Mouse (Mus musculus) heart, embryonic 12.5 days (tissue): ENCODE data around the gene Ggnbp2. TPM values are rescaled to one million over a fixed set of nuclear protein-coding genes. Genes with fewer than 3 reads are reported as not detected.
"Not testable (repeated sequence)": the region's sequence is repeated elsewhere in the genome, so short reads cannot be mapped to it uniquely, and the experiment has no call there.

Experiments
- ATAC-seq: fragments of 200-750 bp; cut with Nextera tagmentation; 2 replicates; pipeline ENCODE4 v1.8.0; 2017; ENCODE audit warnings: moderate TSS enrichment, moderate library complexity; ENCODE audit not compliant: insufficient number of reproducible peaks, low FRiP score
- H3K27ac ChIP-seq: fragments of 300-500 bp; sonication (generic); 2 replicates; pipeline ENCODE4 v1.5.1; 2016; ENCODE audit warnings: mild to moderate bottlenecking, moderate library complexity; ENCODE audit not compliant: poor library complexity, severe bottlenecking
- H3K27me3 ChIP-seq: fragments of 300-500 bp; sonication (generic); replicated peaks from 2 replicates; pipeline ENCODE4 v1.6.1; 2016; ENCODE audit warnings: mild to moderate bottlenecking, moderate library complexity
- H3K36me3 ChIP-seq: fragments of 300-500 bp; sonication (generic); 2 replicates; pipeline ENCODE4 v1.6.1; 2016; ENCODE audit warnings: mild to moderate bottlenecking, moderate library complexity
- H3K4me1 ChIP-seq: fragments of 300-500 bp; sonication (generic); replicated peaks from 2 replicates; pipeline ENCODE4 v1.6.1; 2016; ENCODE audit warnings: mild to moderate bottlenecking
- H3K4me2 ChIP-seq: fragments of 300-500 bp; sonication (generic); 2 replicates; pipeline ENCODE4 v1.6.1; 2016; ENCODE audit warnings: mild to moderate bottlenecking, moderate library complexity
- H3K4me3 ChIP-seq: fragments of 300-500 bp; sonication (generic); 2 replicates; pipeline ENCODE4 v1.5.1; 2016; ENCODE audit warnings: mild to moderate bottlenecking
- H3K9ac ChIP-seq: fragments of 300-500 bp; sonication (generic); 2 replicates; pipeline ENCODE4 v1.6.1; 2016; ENCODE audit warnings: mild to moderate bottlenecking, moderate library complexity
- H3K9me3 ChIP-seq: fragments of 300-500 bp; sonication (generic); replicated peaks from 2 replicates; pipeline ENCODE4 v1.6.1; 2016; ENCODE audit warnings: mild to moderate bottlenecking, moderate library complexity
- WGBS: fragments of 180-500 bp; shearing (Covaris S2); methylation state at CpG from one replicate; pipeline ENCODE4 v1.1.7; 2016; 5-methylcytosine and 5-hydroxymethylcytosine counted together
- polyA plus RNA-seq: library from polyadenylated mRNA; unstranded; fragments of >200 nt; fragmentation: Nextera tagmentation; extraction: Ambion mirVana; gene quantifications from 2 replicates; pipeline ENCODE4 v1.2.1, GENCODE M21; 2016

Gene Ggnbp2
- polyA plus RNA-seq, 1 experiment from 2014 or later = 55.5 TPM

DNA sequence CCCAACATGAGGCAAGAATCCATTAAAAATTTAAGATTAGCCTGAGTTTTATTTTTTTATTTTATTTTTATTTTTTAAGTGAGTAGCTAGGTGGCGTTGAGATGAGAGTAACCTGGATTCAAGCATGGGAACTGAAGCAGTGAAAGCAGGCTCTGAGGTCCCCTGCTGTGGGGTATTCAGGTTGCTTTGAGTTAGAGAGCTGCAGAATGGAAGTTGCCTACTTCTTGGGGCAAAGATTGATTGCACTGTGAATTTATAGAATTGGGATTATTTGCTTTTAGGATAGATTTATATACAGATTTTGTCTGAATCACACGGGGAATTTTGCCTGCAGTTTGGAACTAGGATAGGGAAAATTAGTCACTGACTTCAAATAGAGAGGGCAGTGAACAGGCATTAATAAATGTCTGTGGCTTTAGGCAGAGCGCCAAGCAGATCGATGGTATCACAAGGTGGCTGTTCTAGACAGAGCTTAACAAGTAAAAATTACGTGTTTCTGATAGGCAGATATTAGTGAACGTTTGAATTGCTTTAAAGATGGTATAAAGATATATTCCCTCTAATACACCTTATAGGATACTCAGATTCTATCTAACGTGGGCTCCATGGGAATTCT, 23.0 kb downstream of the Ggnbp2 start:
- peaks cover 64% of the 10 kb centered on the region for H3K36me3 ChIP-seq
- no peak overlapping the region for H3K4me2 ChIP-seq
- no peak for ATAC-seq
- H3K4me3 ChIP-seq = no peak overlapping the region
- no peak overlapping the region for H3K9ac ChIP-seq
- 85% methylated on average over 7 of the region's 7 CpGs for WGBS
- H3K4me1 ChIP-seq = no peaks in the 10 kb centered on the region
- no peaks in the 10 kb centered on the region for H3K9me3 ChIP-seq
- no peaks in the 10 kb centered on the region for H3K27me3 ChIP-seq
- H3K27ac ChIP-seq = no peak overlapping the region

DNA sequence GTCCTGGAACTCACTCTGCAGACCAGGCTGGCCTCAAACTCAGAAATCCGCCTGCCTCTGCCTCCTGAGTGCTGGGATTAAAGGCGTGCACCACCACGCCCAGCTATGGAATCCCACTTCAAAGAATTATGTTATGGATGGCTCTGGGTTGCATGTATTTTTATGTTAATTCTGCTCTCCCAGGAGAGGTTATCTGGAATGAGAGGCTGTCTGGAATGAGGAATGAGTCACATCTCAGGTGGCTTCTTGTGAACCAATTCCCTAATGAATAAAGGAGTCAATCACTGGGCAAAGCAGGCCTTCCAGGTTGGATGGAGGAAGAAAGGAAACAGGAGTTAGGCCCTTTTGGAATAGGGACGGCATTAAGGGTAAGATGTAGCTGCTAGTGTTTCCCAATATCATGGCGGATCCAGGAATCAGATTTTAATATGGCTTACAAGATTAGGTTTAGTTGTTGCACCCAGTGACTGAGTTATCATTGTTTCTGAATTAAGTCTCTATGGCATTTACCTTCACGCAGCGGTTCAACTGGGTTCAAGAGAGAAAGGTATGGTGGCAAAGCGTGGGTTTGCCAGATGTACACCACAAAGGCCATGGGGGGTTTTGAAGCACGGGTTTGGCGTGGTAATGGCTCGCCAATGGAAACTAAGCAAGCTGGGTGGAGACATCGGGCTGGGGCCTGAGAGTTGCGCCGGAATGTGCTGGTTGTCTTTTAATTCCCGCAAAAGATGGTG, 23.7 kb downstream of the Ggnbp2 start:
- Histone ChIP-seq H3K4me3 (no peak overlapping the region), H3K27me3 (no peaks in the 10 kb centered on the region), H3K4me1 (no peaks in the 10 kb centered on the region), H3K4me2 (no peak overlapping the region), H3K9ac (no peak overlapping the region), H3K36me3 (peaks cover 59% of the 10 kb centered on the region), H3K9me3 (no peaks in the 10 kb centered on the region), H3K27ac (no peak overlapping the region)
- WGBS = 93% methylated on average over 15 of the region's 15 CpGs
- no peak for ATAC-seq

- Histone ChIP-seq H3K4me2 (no peak overlapping the region), H3K4me3 (no peak overlapping the region), H3K36me3 (peaks cover 70% of the 10 kb centered on the region), H3K27ac (no peak overlapping the region), H3K4me1 (no peaks in the 10 kb centered on the region), H3K9ac (no peak overlapping the region), H3K9me3 (no peaks in the 10 kb centered on the region), H3K27me3 (no peaks in the 10 kb centered on the region)
- no peak for ATAC-seq
- WGBS = 89% methylated on average over 2 of the region's 2 CpGs
Measured at GRCm38 (mm10) chr11:84839330-84839729, 31.3 kb downstream of the Ggnbp2 start.

DNA sequence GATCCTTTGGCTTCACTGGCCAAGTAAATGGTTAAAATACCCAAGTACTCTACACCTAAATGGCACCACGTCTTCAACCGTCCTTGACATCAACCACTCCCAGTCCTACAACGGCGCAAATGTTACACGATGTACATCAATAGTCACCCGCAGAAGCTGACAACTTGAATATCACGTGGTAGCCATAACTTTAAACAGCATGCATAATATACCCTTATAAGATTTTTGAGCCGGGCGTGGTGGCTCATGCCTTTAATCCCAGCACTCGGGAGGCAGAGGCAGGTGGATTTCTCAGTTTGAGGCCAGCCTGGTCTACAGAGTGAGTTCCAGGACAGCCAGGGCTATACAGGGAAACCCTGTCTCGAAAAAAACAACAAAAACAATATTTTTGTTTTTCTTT, 41.1 kb downstream of the Ggnbp2 start:
- Histone ChIP-seq H3K4me2 (peak overlapping the region; percentile 84), H3K9ac (peak overlapping the region; percentile 86), H3K36me3 (peaks cover 44% of the 10 kb centered on the region), H3K4me3 (peak overlapping the region; percentile 89), H3K27ac (peak overlapping the region; percentile 85), H3K4me1 (peaks cover 32% of the 10 kb centered on the region)
- H3K9me3 ChIP-seq, ATAC-seq, H3K27me3 ChIP-seq: not testable (repeated sequence)
- WGBS = 73% methylated on average over 11 of the region's 11 CpGs

DNA sequence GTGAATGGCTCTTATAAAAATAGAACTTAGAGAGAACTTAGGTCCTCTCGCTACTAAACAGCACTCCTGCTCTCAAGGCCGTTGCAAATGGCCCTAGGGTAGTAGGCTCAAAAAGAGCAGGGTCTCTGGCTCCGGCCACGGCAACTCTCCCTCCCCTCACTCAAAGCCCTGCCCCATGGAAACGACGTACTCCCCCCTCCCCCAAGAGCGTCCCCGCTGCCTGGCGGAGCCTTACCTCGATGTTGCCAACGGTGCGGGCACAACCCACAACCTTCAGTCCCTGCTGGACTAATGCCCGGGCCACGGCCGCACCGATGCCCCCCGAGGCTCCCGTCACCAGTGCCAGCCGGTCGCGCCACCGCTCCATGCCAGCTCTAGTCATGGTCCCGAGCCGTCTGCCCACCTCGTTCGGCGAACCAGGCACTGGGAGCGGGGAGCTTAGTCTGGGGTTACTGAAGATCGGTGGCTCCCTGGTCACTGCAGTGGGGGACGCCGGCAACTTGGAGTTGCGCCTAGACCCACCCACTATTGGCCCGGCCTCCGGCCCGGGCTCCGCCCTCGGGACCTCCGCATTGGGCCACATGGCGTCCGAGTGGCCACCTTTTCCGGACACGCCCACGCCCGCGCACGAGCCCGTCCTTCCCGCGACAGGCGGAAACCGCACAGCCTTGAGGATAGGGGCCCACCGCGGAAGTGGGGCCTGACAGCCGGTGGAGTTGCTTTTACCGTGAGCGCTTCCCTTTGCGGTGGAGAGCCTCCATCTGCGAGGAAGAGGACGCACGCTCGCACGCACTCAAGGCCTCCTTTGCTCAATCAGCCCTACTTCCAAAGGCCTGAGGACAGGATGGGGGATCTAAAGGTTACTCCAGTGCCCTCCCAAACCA, 41.9 kb downstream of the Ggnbp2 start, which contains the start of gene Dhrs11:
TSS of gene Dhrs11 (minus strand) at position 479 of the 884 bp plus-strand sequence.
- Histone ChIP-seq H3K9ac (peak within 1 kb of the TSS; percentile 86), H3K27me3 (0 out of 2 replicates have a peak, but pooled peaks cover 4% of the 10 kb centered on the region), H3K4me2 (peak within 1 kb of the TSS; percentile 84), H3K27ac (peak within 1 kb of the TSS; percentile 85), H3K4me1 (peaks cover 39% of the 10 kb centered on the region), H3K9me3 (no peaks in the 10 kb centered on the region), H3K4me3 (peak within 1 kb of the TSS; percentile 89), H3K36me3 (peaks cover 38% of the 10 kb centered on the region)
- ATAC-seq = peak; percentile 97
- under 1% methylated on average over 62 of the region's 62 CpGs for WGBS

DNA sequence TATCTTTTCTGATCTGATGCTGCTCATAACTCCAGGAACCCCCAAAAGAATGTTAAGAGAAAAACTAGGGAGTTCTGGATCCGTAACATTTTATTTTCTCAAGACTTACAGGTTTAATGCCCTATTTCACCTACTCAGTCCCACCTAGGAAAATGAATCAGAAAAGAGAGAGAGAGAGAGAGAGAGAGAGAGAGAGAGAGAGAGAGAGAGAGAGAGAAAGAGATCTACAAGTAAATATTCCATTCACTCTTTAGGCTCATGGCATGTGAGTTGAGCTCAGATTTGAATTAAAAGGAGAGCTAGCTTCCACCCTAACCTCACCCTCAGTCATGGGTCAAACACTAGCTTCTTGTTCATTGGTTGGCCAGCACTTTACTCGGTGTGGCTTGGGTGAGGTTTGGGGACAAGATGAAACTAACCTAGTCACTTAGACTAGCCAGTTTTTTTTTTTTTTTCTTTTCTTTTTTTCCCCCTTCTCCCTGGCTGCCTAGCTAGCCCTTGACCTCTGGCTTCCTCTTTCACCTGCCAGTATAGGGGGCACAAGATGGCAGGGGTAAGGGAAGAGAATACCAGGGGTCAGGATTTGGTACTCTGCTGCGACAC, 42.6 kb downstream of the Ggnbp2 start:
- Histone ChIP-seq H3K4me3 (peak overlapping the region; percentile 89), H3K4me1 (peaks cover 47% of the 10 kb centered on the region)
- WGBS = 42% methylated on average over 3 of the region's 3 CpGs

GRCm38 (mm10) chr11:84827492-84827891, 43.1 kb downstream of the Ggnbp2 start:
- Histone ChIP-seq H3K36me3 (peaks cover 28% of the 10 kb centered on the region), H3K27ac (no peak overlapping the region; the same call in 1 of the 2 replicates), H3K9ac (0 out of 2 replicates have a peak overlapping the region, but pooled peaks have one; percentile 8), H3K9me3 (no peaks in the 10 kb centered on the region), H3K4me3 (peak overlapping the region; percentile 89), H3K4me1 (peaks cover 52% of the 10 kb centered on the region), H3K4me2 (peak overlapping the region; percentile 84), H3K27me3 (0 out of 2 replicates have a peak, but pooled peaks cover 4% of the 10 kb centered on the region)
- ATAC-seq = no peak

More for the DNA sequence above, 42.6 kb downstream of the Ggnbp2 start:
- 0 out of 2 replicates have a peak, but pooled peaks cover 4% of the 10 kb centered on the region for H3K27me3 ChIP-seq
- H3K9me3 ChIP-seq = no peaks in the 10 kb centered on the region
- peak overlapping the region; percentile 86 for H3K9ac ChIP-seq
- peaks cover 33% of the 10 kb centered on the region for H3K36me3 ChIP-seq
- no peak for ATAC-seq
- peak overlapping the region; percentile 85 for H3K27ac ChIP-seq
- H3K4me2 ChIP-seq = peak overlapping the region; percentile 84

- peak overlapping the region; percentile 49 for H3K4me2 ChIP-seq
Measured at GRCm38 (mm10) chr11:84826185-84826584, 44.4 kb downstream of the Ggnbp2 start.

DNA sequence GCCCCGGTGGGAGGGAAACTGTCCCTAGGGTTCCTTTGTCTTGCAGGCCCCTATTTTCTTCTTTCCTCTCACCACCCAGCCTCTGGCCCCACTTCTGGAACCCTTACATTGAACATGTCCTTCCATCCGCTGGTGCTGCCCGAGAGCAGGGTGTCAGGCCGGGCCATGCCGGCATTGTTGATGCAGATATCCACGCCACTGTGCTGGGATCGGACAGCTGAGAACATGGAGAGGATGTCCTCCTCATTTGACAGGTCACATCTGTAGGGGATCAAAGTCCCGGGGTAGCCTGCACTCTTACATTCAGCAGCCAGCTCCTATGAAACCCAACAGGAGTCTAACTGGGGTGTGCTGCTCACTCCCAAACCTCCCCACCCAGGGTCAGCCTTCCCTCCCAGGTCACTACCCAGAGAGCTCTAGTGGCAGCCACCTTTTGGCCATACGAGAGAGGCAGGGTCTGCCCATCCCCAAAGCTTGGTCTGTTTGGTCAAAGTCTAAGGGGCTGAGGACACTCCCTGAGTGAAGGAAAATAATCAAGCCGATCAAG, 45.3 kb downstream of the Ggnbp2 start:
- Histone ChIP-seq H3K9ac (no peak overlapping the region; the same call in 1 of the 2 replicates), H3K4me1 (peaks cover 58% of the 10 kb centered on the region), H3K27ac (0 out of 2 replicates have a peak overlapping the region, but pooled peaks have one; percentile 71), H3K9me3 (no peaks in the 10 kb centered on the region), H3K27me3 (peaks cover 18% of the 10 kb centered on the region), H3K4me2 (peak overlapping the region; percentile 49), H3K36me3 (peaks cover 23% of the 10 kb centered on the region), H3K4me3 (no peak overlapping the region)
- 84% methylated on average over 10 of the region's 10 CpGs for WGBS
- no peak for ATAC-seq

More at GRCm38 (mm10) chr11:84826185-84826584, 44.4 kb downstream of the Ggnbp2 start:
- H3K4me1 ChIP-seq = peaks cover 58% of the 10 kb centered on the region
- 17% methylated on average over 3 of the region's 3 CpGs for WGBS
- no peak for ATAC-seq
- peak overlapping the region; percentile 71 for H3K27ac ChIP-seq
- H3K36me3 ChIP-seq = peaks cover 25% of the 10 kb centered on the region
- H3K4me3 ChIP-seq = peak overlapping the region; percentile 23
- H3K9ac ChIP-seq = peak overlapping the region; percentile 24; the same call in 1 of the 2 replicates
- H3K9me3 ChIP-seq = no peaks in the 10 kb centered on the region
- H3K27me3 ChIP-seq = peaks cover 12% of the 10 kb centered on the region

GRCm38 (mm10) chr11:84823484-84823897, 47.1 kb downstream of the Ggnbp2 start:
- Histone ChIP-seq H3K27me3 (peaks cover 18% of the 10 kb centered on the region), H3K27ac (peak overlapping the region; percentile 80), H3K9ac (peak overlapping the region; percentile 58; the same call in 1 of the 2 replicates), H3K4me1 (peaks cover 55% of the 10 kb centered on the region), H3K9me3 (no peaks in the 10 kb centered on the region), H3K4me3 (peak overlapping the region; percentile 25; the same call in 1 of the 2 replicates), H3K4me2 (peak overlapping the region; percentile 58), H3K36me3 (peaks cover 16% of the 10 kb centered on the region; the same call in 1 of the 2 replicates)
- peak; percentile 78 for ATAC-seq
- 9% methylated on average over 10 of the region's 10 CpGs for WGBS
